Mouse (Mus musculus) CH12.LX (cell line): ENCODE results near the gene Arhgap5.
A peak's percentile ranks its signal among the peaks of the same experiment; 100 is the strongest.

Experiments
- CHD1 ChIP-seq: IDR thresholded peaks from 2 replicates; pipeline ENCODE4 v1.6.1; 2012; ENCODE audit warnings: low read depth, low read length, improper control_type of control experiment, inconsistent platforms
- CTCF ChIP-seq, 2 experiments: IDR thresholded peaks in 1 of 2; conservative IDR thresholded peaks in 1 of 2; 2 replicates each; pipeline ENCODE4 v1.5.1; 2011 to 2012; ENCODE audit warnings: low read depth in 2 of 2, low read length in 2 of 2, improper control_type of control experiment in 1 of 2, inconsistent platforms in 1 of 2, mild to moderate bottlenecking in 1 of 2, moderate library complexity in 1 of 2
- E2F4 ChIP-seq: IDR thresholded peaks from 2 replicates; pipeline ENCODE4 v1.6.1; 2011; ENCODE audit warnings: low read depth, low read length, improper control_type of control experiment; ENCODE audit not compliant: insufficient replicate concordance
- JUND ChIP-seq: conservative IDR thresholded peaks from 2 replicates; pipeline ENCODE4 v1.6.1; 2011; ENCODE audit warnings: low read depth, low read length, improper control_type of control experiment
- SIN3A ChIP-seq: IDR thresholded peaks from 2 replicates; pipeline ENCODE4 v1.6.1; 2012; ENCODE audit warnings: low read length, improper control_type of control experiment, inconsistent platforms
- TCF12 ChIP-seq: IDR thresholded peaks from 2 replicates; pipeline ENCODE4 v1.6.1; 2014; ENCODE audit warnings: low read depth, mild to moderate bottlenecking, inconsistent platforms, low read length, improper control_type of control experiment
- USF2 ChIP-seq: conservative IDR thresholded peaks from 2 replicates; pipeline ENCODE4 v1.6.1; 2011; ENCODE audit warnings: low read depth, low read length, improper control_type of control experiment

DNA sequence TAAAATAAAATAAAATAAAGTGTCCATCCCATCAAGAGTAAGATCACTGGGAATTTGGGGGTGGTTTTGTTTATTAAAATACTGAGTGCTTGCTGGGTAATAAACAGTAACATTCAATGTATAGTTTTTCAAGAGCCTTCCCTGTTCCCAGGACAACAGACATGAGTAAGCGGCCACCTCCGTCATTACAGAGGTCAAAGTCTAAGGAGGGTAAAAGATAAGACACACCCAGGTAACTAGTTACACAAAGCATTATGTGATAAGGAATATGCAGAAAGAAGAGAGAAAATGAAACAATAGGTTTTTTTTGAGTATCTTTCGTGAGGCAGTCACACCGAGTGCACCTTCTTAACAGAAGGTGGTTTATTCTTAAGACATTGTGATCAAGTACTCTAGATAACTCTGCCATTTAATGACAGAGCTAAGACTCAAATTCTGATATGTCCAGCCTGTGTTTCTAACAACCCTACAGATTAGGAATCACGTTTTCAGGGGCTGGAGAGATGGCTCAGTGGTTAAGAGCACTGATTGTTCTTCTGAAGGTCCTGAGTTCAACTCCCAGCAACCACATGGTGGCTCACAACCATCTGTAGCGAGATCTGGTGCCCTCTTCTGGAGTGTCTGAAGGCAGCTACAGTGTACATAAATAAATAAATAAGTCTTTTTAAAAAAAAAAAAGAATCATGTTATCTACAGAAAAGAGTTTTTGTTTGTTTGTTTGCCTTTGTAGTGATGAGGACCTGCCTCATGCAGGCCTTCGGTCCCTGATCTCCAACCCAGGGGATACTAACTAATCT is 91.8 kb downstream of the Arhgap5 start:
- TF ChIP-seq E2F4, result no peak
- peak in 1 of 2 experiments; percentile 25; a peak in 2 of 4 replicates for TF ChIP-seq CTCF (conservative IDR thresholded peaks at IDR 0.05 in 1 of 2, IDR thresholded peaks at IDR 0.05 in 1 of 2; ENCODE audit: low read depth in 2 of 2, low read length in 2 of 2)
- no peak for TF ChIP-seq TCF12
- TF ChIP-seq SIN3A, result no peak
- no peak for TF ChIP-seq USF2
- no peak for TF ChIP-seq JUND
- no peak for TF ChIP-seq CHD1
